Mouse (Mus musculus): ENCODE measurements around the gene Pcdh7. TPM values are rescaled to one million over a fixed set of nuclear protein-coding genes. Genes with fewer than 3 reads are reported as not detected.

The Pcdh7 gene
- total RNA-seq, 2 experiments from 2014 or later = 110 to 115 TPM

DNA sequence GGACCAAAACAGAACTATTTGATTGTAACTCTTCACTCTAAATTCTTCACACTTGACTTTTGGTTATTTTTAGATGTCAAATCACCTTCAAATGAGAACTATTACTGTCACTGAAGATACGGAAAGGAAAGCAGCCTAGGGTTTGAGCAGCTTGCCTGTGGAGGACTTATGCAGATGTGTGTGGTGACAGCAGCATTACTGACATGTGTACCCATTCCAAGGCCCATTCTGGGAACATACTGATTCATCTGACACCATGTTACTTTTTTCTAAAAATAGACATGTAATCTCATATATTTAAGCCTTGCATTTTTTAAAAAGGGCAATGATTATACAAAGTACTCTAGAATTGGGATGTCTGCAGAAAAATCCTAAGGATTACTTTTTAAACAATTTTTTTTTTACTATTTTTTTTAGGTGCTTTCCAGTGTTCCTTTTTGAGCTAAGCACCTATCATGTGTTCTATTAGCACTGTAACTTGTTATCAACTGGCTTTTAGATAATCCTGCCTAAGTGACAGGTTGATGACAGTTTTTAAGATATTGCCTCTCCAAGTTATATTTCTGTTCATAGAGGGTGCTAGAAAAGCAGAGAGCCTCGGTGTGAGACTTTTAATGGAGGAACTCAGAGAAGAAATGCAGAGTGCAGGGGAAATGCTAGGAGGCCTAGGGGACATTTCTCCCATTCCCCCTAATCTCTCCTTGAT, 26.3 kb downstream of the Pcdh7 start:
- intact Hi-C loops (cut with DNase I) = no loop called here
- no peak for DNase-seq (ENCODE audit: low spot score)

DNA sequence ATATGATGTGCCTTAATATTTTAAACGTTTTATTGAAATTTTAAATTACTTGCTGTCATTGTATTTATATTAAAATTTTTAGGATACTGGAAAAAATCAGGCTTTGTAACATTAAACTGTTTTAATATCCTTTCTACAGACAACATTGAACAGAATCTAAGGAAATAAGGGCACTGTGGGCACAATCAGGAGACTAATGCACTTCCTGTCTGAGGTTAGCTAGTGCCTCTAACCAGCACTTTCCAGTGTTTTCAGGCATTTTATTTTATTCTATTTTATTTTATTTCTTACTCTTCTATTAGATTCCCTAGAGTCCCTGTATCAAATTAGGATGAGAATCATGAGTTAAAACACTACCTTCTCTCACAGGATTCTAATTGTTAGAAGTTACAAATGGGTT, 28.1 kb downstream of the Pcdh7 start:
- no peak for DNase-seq (ENCODE audit: low spot score)
- intact Hi-C loops (cut with DNase I) = no loop called here

DNA sequence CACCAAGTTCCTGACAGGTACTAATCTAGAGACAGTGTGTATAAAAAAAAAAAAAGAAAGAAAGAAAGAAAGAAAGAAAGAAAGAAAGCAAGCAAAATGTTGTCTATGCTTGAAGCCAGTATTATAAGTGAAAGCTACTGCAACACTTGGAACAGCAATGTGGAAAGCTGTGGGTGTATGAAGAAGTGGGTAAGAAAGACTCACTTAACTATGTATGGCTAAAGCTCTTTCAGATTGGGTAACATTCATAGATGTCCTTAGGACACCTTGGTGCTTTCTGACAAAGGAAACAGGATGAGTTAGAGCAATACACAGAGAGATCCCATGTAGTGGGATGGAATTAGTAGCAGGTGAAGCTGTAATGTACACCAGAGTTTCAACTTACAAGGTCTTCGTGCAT, 32.6 kb downstream of the Pcdh7 start:
- intact Hi-C loops (cut with DNase I) = no loop called here
- DNase-seq (ENCODE audit: low spot score) = no peak

DNA sequence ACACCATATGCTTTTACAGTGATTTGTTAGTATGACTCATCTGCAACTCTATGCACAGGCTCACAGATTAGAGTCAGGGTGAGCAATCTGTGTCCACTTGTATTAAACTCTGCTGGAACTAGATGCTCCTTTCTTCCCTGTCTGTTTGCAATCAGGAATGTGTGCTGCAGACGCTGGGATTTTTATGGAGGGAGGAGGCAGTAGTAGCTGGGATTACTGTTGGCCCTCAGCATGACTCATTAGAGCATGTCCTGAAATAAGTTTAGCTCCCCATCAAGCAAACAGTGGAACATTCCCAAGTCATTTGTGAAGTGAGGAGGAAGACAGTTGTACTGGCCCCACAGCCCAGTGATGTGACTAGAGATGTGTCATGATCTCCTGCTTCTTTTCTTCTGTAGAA, 38.0 kb downstream of the Pcdh7 start:
- DNase-seq (ENCODE audit: low spot score) = no peak
- intact Hi-C loops (cut with DNase I) = loop anchor here (5.0 kb wide), 1 partner anchor 38 kb away; the partner anchor contains the start of gene Pcdh7

DNA sequence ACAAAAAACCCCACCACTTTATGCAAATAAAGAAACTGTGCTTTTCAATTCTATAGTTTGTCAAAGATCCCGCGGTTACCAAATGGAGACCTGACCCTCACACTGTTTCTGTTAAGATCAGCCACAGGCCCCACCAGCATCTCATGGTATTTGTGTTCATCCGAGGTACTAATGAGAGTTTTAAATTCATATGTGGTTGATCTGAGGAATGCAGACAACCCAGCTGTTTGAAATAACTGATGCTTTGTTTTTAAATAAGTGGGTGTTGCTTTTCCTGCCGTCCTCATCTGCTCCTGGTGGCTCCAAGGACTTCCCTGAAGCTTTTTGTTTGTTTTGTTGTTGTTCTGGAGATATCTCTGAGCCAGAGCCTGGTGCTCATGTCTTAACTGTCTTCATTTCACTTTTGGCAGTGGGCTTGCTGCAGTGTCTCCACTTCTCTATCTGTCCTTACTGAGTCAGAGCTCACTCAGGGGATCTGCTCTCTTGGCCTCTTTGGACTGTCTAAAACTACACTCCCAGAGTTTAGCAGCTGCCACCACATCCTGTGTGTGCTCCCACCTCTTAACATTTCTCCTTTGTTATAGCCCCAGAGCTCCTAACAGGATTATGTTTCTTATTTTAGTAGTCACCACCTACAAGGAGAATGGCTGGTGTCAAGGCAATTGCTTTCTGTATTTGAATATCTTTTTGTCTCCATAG, 39.1 kb downstream of the Pcdh7 start:
- intact Hi-C loops (cut with DNase I) = loop anchor here (5.0 kb wide), 1 partner anchor 40 kb away; the partner anchor contains the start of gene Pcdh7
- DNase-seq (ENCODE audit: low spot score) = peak; percentile 24

DNA sequence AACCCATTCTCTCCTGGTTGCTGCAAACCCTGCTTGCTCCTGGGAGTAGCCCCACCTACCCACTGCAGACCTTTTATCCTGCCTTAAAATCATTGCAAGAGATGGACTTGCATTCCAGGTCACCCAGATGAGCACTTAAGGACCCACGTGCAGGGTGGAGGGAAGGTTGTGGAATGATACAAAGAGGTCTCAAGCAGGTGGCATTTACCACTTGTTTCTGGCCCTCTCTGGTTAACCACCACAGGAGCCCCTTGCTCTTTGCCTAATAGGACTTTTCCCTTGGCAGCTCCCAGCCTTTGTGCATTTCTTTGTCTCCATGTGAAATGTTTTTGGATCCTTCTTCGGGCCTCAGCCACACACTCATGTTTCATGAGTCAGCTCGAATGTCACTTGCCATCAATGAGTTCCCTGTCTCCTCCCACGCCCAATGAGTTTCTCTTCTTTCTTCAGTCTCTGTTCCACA, 39.7 kb downstream of the Pcdh7 start:
- no peak for DNase-seq (ENCODE audit: low spot score)
- intact Hi-C loops (cut with DNase I) = loop anchor here (5.0 kb wide), 1 partner anchor 40 kb away; the partner anchor contains the start of gene Pcdh7

DNA sequence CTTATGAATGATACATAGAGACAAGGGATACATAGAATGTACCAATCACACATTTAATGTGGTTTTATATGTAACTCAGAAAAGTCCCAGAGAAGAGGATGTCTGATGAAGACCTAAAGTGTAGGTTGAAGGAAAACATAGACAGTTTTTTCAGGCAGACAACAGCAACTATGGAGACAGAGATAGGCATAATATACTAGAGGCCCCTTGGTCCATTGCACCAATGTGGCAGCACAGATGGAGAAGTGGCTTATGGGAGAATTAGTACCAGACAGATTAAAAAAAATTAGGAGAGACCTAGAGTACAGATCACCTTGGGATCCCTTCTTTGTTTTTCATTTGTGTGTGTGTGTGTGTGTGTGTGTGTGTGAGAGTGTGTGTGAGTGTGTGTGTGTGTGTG, 41.2 kb downstream of the Pcdh7 start:
- no peak for DNase-seq (ENCODE audit: low spot score)
- intact Hi-C loops (cut with DNase I) = loop anchor here (5.0 kb wide), 1 partner anchor 42 kb away; the partner anchor contains the start of gene Pcdh7

DNA sequence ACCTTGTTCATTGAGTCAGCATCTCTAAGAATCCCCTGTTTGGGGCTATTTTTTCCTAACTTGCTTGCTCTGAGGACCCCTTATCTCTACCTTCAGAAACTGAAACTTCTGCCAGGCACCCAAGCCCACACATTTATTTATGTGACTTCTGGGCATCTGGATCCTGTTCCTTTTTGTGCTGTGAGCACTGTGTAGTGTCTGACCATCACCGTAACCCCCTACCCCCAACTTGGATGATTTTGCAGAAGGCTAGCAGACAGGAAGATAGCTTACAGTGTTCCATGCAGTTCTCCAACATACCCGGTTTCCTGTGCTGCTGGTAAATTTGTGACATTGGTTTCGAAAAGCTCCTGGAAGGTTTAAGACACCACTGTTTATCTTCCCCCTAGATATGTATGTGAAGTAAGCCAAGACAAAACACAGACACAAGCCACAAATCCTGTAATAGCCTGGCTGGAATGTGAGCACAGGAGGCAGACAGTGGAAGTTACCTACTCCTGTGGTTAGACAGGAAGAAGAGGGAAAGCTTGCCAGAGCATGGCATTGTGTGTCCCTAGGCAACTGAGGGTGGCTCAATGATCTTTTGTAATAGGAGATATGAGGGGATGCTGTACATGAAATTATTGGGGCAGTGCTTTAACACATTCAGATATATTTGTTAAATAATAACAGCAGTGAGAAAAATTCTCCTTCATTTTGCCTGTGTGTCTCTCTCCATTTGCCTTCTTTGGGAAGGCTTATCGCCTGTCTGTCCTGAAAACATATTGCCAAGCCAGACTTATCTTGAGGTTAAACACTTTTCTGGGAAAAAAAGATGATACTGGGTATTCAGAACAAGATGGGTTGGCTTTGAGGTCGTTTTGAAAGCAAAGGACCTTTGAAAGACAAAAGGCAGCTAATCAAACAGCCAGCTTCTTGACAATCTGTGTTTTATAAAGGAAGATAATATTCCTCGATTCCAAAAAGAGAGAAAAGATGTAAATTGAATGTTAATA, 42.6 kb downstream of the Pcdh7 start:
- no peak for DNase-seq (ENCODE audit: low spot score)
- intact Hi-C loops (cut with DNase I) = no loop called here

DNA sequence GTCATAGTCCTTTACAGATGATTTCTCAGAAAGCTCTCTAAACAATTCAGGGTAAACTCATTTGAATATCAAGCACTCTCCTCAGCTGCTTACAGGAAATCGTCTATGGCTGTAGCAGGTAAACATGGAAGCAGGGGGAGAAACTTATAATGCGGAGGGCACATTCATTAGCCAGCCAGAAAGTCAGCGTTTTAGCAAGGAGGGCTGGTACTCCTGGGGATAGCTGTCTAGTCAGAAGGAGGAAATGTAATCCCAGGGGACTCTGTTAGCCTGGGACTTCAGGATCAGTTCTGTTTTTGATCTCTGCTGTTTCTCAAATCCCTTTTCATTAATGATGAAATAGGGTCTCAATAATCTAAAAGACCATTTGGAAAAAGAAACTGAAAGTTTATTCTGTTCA, 47.6 kb downstream of the Pcdh7 start:
- intact Hi-C loops (cut with DNase I) = no loop called here
- no peak for DNase-seq (ENCODE audit: low spot score)

DNA sequence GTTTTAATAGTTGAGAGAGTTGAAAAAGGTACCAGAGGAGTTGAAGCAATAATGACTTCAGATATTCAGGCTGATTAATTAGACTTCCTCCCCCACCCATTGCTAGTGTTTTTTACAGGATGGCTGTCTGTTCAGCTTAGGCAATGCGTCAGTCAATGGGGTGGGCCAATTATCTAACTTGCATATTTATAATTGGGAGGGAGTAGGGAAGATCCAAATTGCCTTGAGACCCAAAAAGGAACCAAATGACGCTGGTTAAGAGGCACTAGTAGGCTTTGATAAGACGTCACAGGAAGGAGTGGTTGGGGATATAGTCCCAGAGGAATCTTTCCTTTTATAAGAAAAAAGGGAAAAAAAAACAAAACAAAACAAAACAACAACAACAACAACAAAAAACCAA, 49.6 kb downstream of the Pcdh7 start:
- no peak for DNase-seq (ENCODE audit: low spot score)
- intact Hi-C loops (cut with DNase I) = no loop called here

DNA sequence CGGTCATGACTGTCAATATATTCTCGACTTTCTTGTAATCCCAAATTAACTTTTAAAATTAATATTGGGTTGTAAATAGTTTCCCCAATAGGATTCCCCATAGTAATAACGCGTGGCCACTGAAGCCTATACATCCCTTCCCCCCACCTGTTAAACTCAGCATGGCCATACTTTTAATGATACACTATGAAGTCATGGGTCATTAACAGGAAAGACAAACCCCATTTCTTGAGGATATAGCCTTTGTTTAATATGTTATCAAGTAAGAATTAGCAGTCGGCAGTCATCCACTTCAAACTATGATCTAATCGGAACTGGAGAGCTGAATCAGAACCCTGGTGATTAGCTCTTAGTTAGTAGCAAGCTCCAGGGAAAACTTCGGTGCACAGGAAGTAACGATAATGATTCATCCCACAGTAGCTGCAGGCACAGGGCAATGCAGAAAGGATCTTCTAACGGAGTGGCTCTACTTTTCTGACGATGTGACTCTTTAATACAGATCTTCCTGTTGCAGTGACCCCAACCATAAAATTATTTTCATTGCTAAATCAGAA, 50.8 kb downstream of the Pcdh7 start:
- intact Hi-C loops (cut with DNase I) = no loop called here
- no peak for DNase-seq (ENCODE audit: low spot score)

DNA sequence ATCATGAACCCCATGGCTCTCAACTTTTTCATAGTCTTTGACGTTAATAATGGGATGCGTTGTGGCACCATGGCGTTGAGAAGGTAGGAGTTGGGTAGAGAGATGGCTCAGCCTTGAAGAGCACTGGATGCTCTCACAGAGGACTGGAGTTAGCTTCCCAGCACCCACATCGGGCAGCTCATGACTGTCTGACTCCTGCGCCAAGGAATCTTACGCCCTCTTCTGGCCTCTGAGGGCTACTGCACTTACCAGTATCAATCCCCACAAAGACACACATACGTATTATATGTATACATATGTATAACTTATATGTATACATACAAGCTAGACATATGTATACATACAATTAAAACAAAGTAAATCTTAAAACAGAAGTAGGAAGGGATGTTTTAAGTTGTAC, 51.9 kb downstream of the Pcdh7 start:
- DNase-seq (ENCODE audit: low spot score) = no peak
- intact Hi-C loops (cut with DNase I) = no loop called here

DNA sequence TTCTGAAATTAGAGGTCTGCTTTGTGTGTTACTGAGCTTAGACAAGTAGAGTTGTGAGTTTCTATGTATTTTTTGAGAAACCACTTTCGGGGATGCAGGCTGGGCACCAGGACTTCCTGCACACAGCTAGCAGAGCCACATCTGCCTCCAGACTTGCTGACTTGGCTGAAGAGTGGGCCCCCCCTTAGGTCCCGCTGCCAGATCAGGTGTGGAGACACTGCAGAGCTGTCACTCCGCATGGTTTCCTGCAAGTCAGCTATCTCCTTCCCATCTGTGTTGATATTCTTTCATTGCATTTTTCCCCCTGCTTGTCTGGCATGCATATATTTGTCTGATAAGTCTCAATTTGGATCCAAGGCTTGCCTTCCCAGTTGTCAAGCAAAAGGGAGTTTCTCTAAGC, 52.6 kb downstream of the Pcdh7 start:
- intact Hi-C loops (cut with DNase I) = no loop called here
- DNase-seq (ENCODE audit: low spot score) = no peak

DNA sequence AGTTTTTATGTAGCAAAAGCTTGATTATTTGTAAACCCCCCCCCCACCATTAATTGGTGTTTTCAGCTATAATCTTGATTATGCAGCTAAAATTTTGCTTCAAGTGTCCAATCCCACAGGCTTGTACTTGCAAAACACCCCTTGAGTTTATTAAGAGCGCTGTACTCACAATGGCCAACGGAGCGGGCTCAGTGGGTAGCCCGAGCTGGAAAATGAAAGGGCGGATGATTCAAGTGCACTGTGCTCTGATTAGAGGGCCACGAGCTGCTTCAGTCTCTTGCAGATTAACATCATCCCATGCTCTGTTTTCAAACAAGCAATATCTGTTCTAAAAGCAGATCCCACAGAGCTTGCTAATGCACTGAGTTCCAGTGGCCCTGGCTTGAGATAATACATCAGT, 53.4 kb downstream of the Pcdh7 start:
- intact Hi-C loops (cut with DNase I) = no loop called here
- no peak for DNase-seq (ENCODE audit: low spot score)

DNA sequence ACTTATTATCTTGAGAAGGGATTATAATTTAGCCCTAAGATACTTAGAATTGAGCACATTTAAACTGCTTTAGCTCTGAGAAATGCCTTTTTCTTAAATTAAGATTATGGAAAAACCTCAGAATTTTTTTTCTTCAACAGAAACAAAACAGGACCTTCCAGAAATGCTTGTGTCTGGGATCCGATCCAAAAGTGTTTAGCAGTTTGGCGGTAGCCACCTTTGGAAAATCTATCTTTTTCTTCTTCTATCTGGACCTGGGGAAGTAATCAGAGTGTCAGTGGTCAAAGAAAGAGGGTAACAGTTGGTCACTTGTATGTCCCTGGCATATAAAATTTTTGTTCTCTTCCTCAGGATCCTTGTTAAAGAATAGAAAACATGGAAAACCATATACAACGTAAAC, 54.9 kb downstream of the Pcdh7 start:
- DNase-seq (ENCODE audit: low spot score) = no peak
- intact Hi-C loops (cut with DNase I) = no loop called here

DNA sequence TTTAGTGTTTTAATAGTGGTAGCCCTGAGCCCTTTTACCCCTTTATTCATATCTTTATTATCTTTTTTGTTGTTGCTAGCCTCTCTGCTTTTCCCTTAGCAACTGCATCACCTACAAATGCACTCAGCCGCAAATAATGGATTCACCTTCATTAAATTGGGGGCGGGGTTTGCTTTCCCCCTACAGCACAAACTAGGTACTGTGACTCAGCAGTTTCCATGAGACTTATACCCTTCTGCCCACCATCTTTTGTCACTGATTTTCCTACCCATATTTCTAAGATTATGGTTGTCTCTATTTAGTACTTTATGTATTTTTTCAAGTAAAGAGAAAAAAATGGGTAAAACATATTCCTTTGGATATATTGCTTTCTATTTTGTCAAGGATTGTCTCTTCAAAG, 56.7 kb downstream of the Pcdh7 start:
- no peak for DNase-seq (ENCODE audit: low spot score)
- intact Hi-C loops (cut with DNase I) = no loop called here

DNA sequence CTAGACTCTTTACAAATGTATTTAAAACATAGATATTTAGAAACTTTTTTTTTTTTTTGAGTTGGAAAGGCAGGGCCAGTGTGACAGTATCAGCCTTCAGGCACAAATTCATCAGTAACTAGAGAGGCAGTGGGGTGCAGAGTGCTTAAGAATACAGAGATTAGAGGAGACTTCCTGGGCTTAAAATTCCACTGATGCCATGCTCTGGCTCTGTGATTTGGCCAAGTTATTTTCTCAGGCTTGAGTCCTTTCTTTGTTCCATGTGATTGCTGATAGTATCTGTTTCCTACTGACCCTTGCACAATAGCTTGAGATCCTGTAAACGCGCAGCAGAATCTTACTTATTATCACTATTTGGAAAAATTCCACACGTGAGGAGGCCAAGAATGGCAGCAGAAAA, 60.3 kb downstream of the Pcdh7 start:
- intact Hi-C loops (cut with DNase I) = no loop called here
- DNase-seq (ENCODE audit: low spot score) = no peak

DNA sequence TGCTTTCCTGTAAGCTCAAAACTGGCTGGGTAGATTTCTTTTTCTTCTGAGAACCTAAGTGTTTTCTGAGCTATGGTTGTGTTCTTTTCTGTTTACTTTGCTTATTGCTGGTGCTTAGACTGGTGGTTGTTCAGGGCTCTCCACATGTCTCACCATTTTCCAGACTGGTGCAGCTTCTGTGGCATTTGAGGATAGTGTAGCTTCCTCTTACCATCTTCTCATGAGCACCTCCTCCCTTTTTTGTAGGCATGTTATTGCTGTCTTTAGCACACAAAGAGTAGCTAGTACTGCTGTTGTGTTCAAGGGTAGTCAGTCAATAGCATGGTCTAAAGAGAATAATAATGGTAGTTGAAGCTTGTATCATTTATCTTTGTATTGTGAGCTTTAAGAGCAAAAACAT, 62.2 kb downstream of the Pcdh7 start:
- intact Hi-C loops (cut with DNase I) = no loop called here

DNA sequence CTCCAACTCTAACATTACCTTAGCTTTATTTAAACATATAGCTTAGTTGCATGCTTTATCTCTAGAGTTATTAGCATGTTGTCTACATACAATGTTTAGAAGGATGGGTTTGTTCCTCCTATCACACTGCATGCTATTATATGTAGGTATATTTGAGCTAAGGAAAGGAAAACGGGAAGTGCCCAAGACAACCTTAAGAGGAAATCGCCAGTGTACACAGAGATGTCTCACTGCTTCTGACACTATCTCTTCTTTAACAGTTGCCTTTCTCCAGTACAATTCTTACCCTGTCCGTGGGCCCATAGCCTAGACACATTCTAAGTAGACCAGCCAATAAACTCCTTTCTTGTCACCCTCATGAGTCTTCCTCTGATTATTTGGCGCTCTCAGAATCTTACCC, 62.8 kb downstream of the Pcdh7 start:
- intact Hi-C loops (cut with DNase I) = no loop called here
- DNase-seq (ENCODE audit: low spot score) = no peak

More for the DNA sequence above, 62.2 kb downstream of the Pcdh7 start:
- DNase-seq (ENCODE audit: low spot score) = no peak

DNA sequence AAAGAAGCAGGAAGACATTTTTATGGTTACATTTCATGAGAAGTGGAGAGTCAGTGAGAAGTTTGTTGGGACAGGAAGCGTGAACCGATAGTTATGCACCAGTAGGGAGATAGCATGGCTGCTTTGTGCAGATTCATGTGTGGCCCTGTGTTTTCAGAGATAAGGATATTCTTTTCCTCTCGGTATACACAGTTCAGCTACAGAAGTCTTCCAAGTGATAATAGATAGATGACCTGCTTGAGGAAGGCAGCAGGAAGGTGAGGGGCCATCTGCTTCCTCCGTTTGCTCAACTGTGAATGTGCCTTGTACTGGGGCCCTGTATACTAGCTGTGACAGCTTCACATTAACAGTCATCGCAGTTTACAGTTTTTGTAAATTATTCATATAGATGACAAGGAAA, 64.2 kb downstream of the Pcdh7 start:
- intact Hi-C loops (cut with DNase I) = no loop called here
- DNase-seq (ENCODE audit: low spot score) = no peak

Data from heart, postnatal 25 days (tissue).